Mouse (Mus musculus): ENCODE results near the gene Foxf2. TPM values are rescaled to one million over a fixed set of nuclear protein-coding genes. Genes with fewer than 3 reads are reported as not detected.

The Foxf2 gene
- polyA plus RNA-seq, 1 experiment from 2014 or later, result 20.1 TPM

DNA sequence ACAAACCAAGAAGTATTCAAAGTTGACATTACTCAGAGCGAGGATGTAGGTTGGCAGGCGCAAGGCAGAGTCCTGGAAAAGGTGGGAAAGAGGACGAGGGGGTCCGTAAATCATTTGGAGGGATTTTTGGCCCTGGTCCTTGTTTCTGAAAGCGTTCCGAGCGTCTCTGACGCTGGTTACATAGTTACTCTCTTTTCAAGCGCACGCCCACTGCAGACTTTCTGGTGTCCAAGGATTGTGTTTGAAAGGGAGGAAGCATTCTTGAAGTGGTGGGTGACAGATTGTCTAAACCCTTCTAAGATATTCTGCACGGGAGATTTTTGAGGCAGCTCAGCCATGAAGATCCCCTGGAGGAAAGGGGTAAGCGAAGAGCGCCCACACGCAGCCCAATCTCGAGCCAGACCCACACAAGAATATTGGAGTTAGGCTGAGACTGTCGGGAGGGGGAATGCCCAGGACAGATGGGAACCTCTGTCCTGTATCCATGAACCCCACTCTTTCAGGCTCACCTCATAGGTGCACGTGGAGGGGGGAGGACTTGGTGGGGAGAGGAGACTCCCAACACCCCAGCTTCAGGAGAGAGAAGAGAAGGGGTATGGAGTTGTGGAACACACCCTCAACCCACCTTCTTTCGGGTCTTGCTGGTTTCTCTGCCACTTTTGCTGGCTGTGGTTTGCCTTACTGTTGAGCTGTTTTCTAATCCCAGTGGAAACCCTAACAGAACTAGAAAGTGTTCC is 6.5 kb upstream of the Foxf2 start:
- peak; percentile 50 for ATAC-seq

DNA sequence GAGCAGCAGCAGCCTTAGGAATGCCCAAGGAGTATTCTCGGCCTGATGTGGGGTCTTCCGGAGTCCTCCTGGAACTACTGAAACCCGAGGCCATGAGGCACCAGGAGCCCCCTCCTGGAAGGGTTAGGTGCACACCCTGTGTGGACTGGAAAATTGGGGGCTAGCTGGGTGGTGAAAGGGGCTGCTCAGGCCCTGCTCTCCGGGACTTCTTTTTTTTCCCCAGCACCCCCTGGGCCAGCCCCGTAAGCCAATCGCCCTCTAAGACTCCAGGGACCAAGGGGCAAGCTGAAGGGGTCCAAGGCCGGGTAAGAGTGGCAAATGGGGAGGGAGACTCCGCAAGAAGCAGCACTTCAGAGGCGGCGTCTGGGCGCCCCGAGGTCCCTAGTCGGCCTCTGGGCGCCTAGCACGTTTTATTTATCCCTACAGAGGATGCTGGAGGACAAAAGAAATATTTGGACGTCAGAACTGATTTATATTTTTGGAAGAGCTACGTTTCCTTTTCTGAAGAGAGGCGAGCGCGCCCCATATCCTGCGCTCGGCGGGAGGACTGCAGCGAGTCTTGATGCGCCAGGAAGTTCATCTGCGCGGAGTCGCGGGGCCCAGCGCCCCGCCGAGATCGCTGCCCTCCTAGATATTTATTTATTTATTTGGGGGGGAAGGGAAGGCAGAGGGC is 5.7 kb upstream of the Foxf2 start:
- Histone ChIP-seq H3K9me3 (no peaks in the 10 kb centered on the region), H3K4me2 (replicated peaks) (peak overlapping the region; percentile 77), H3K27ac (peak overlapping the region; percentile 42), H3K9ac (peak overlapping the region; percentile 33), H3K4me1 (replicated peaks) (peaks cover 21% of the 10 kb centered on the region), H3K27me3 (replicated peaks) (peaks cover 59% of the 10 kb centered on the region), H3K36me3 (no peaks in the 10 kb centered on the region), H3K4me3 (replicated peaks) (peak overlapping the region; percentile 18)
- ATAC-seq, result no peak
- 2% methylated on average over 33 of the region's 33 CpGs for WGBS

More for the DNA sequence above, 6.5 kb upstream of the Foxf2 start:
- 6% methylated on average over 18 of the region's 18 CpGs for WGBS
- no peaks in the 10 kb centered on the region for H3K36me3 ChIP-seq
- peak overlapping the region; percentile 39 for H3K4me3 ChIP-seq (replicated peaks)
- H3K27ac ChIP-seq, result peak overlapping the region; percentile 42
- H3K9me3 ChIP-seq, result no peaks in the 10 kb centered on the region
- H3K4me1 ChIP-seq (replicated peaks), result peaks cover 16% of the 10 kb centered on the region
- H3K9ac ChIP-seq, result peak overlapping the region; percentile 33; the same call in 1 of the 2 replicates
- H3K4me2 ChIP-seq (replicated peaks), result peak overlapping the region; percentile 77
- peaks cover 60% of the 10 kb centered on the region for H3K27me3 ChIP-seq (replicated peaks)

GRCm38 (mm10) chr13:31620499-31620847 is 5.1 kb upstream of the Foxf2 start:
- 3% methylated on average over 10 of the region's 10 CpGs for WGBS
- H3K4me2 ChIP-seq (replicated peaks), result peak overlapping the region; percentile 77
- H3K9me3 ChIP-seq, result no peaks in the 10 kb centered on the region
- no peaks in the 10 kb centered on the region for H3K36me3 ChIP-seq
- H3K4me1 ChIP-seq (replicated peaks), result peaks cover 26% of the 10 kb centered on the region
- H3K4me3 ChIP-seq (replicated peaks), result peak overlapping the region; percentile 18
- peaks cover 61% of the 10 kb centered on the region for H3K27me3 ChIP-seq (replicated peaks)
- peak overlapping the region; percentile 28; the same call in 1 of the 2 replicates for H3K27ac ChIP-seq
- H3K9ac ChIP-seq, result peak overlapping the region; percentile 14; the same call in 1 of the 2 replicates
- no peak for ATAC-seq

- 28% methylated on average over 4 of the region's 4 CpGs for WGBS
- no peaks in the 10 kb centered on the region for H3K9me3 ChIP-seq
- peaks cover 27% of the 10 kb centered on the region for H3K4me1 ChIP-seq (replicated peaks)
- no peaks in the 10 kb centered on the region for H3K36me3 ChIP-seq
- H3K27me3 ChIP-seq (replicated peaks), result peaks cover 61% of the 10 kb centered on the region
- ATAC-seq, result no peak
- H3K4me3 ChIP-seq (replicated peaks), result peak overlapping the region; percentile 18; the same call in 1 of the 2 replicates
- H3K4me2 ChIP-seq (replicated peaks), result peak overlapping the region; percentile 77; the same call in 1 of the 2 replicates
- no peak overlapping the region for H3K27ac ChIP-seq
- H3K9ac ChIP-seq, result 0 out of 2 replicates have a peak overlapping the region, but pooled peaks have one; percentile 14
Observed at GRCm38 (mm10) chr13:31620937-31621336, 4.7 kb upstream of the Foxf2 start.

- H3K4me2 ChIP-seq (replicated peaks), result 0 out of 2 replicates have a peak overlapping the region, but pooled peaks have one; percentile 0
Observed at GRCm38 (mm10) chr13:31621741-31622140, 3.9 kb upstream of the Foxf2 start.

DNA sequence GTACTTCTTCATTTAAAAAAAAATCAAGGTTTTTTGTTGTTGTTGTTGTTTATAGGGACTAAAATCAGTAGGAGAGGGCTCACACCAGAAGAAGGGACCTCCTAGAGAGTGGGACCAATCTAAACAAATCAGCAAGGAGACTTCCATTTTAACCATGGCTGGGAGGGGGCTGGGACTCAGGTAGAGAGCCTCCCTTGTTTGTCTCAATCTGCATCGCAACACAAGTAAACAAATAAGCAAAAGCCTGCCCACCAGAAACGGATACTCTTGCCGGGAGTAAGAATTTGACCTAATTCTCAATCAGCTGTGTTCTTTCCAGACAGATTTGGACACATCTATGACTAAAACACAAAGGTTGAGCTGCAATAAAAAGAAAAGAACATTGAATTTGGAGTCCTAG is 3.2 kb upstream of the Foxf2 start:
- Histone ChIP-seq H3K4me3 (replicated peaks) (no peak overlapping the region), H3K36me3 (no peaks in the 10 kb centered on the region), H3K4me1 (replicated peaks) (peaks cover 34% of the 10 kb centered on the region), H3K27ac (no peak overlapping the region), H3K9me3 (no peaks in the 10 kb centered on the region), H3K9ac (no peak overlapping the region), H3K4me2 (replicated peaks) (peak overlapping the region; percentile 17; the same call in 1 of the 2 replicates), H3K27me3 (replicated peaks) (peaks cover 65% of the 10 kb centered on the region)
- ATAC-seq, result no peak
- WGBS, result 22% methylated on average over 3 of the region's 3 CpGs

More at GRCm38 (mm10) chr13:31621741-31622140, 3.9 kb upstream of the Foxf2 start:
- Histone ChIP-seq H3K4me1 (replicated peaks) (peaks cover 33% of the 10 kb centered on the region), H3K27ac (no peak overlapping the region), H3K27me3 (replicated peaks) (peaks cover 63% of the 10 kb centered on the region), H3K4me3 (replicated peaks) (no peak overlapping the region), H3K36me3 (no peaks in the 10 kb centered on the region), H3K9ac (no peak overlapping the region), H3K9me3 (no peaks in the 10 kb centered on the region)
- WGBS, result 30% methylated on average over 9 of the region's 9 CpGs
- ATAC-seq, result no peak

DNA sequence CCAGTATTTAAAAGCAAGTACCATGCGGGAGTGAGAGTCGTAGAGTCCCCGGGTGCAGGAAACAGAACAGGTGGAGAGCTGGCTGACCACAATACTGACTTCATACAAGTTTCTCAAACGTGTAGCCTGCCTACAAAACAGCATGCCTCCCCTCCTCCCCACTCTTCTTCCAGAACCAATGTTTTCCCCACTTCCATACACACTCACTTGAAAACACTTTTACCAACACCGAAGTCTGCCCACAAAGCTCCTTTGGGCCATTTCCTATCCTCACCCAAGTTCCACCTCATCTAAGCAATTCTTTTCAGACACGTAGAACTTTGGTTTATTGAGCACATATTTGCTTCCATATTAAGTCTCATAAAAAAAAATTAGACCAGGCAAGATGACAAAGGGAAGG is 2.3 kb upstream of the Foxf2 start:
- Histone ChIP-seq H3K4me3 (replicated peaks) (0 out of 2 replicates have a peak overlapping the region, but pooled peaks have one; percentile 2), H3K27me3 (replicated peaks) (peaks cover 71% of the 10 kb centered on the region), H3K4me1 (replicated peaks) (peaks cover 34% of the 10 kb centered on the region), H3K4me2 (replicated peaks) (peak overlapping the region; percentile 17; the same call in 1 of the 2 replicates), H3K36me3 (no peaks in the 10 kb centered on the region), H3K9ac (no peak overlapping the region), H3K9me3 (no peaks in the 10 kb centered on the region), H3K27ac (no peak overlapping the region)
- no peak for ATAC-seq
- WGBS, result 8% methylated on average over 6 of the region's 6 CpGs

- Histone ChIP-seq H3K4me3 (replicated peaks) (peak overlapping the region; percentile 60), H3K9ac (peak overlapping the region; percentile 72), H3K36me3 (no peaks in the 10 kb centered on the region), H3K4me2 (replicated peaks) (peak overlapping the region; percentile 84), H3K9me3 (no peaks in the 10 kb centered on the region), H3K27ac (peak overlapping the region; percentile 87), H3K27me3 (replicated peaks) (peaks cover 79% of the 10 kb centered on the region), H3K4me1 (replicated peaks) (peaks cover 35% of the 10 kb centered on the region)
- 5% methylated on average over 20 of the region's 20 CpGs for WGBS
- ATAC-seq, result peak; percentile 10; the same call in 1 of the 2 replicates
Observed at GRCm38 (mm10) chr13:31623906-31624860, 1.4 kb upstream of the Foxf2 start.

DNA sequence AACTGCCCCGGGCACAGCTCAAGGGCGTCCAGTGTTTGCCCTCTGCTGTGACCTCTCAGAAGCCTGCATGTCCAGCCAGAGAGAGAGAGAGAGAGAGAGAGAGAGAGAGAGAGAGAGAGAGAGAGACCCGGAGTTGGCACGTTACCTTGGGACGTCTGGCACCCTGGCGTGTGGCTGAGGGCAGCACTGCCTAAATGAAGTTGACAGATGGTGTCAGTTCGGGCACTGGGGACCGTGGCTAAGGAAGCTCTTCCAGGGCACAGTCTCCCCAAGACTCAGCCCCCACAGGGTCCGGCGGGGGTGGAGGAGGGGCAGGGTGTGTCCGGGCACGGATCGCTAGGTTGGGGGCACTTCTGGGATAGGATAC is 667 bp upstream of the Foxf2 start:
- H3K4me1 ChIP-seq (replicated peaks), result peaks cover 32% of the 10 kb centered on the region
- ATAC-seq, result 0 out of 2 replicates have a peak, but pooled peaks have one; percentile 16
- peak overlapping the region; percentile 84 for H3K4me2 ChIP-seq (replicated peaks)
- peak overlapping the region; percentile 87 for H3K27ac ChIP-seq
- WGBS, result under 1% methylated on average over 13 of the region's 13 CpGs
- peaks cover 79% of the 10 kb centered on the region for H3K27me3 ChIP-seq (replicated peaks)
- H3K9me3 ChIP-seq, result no peaks in the 10 kb centered on the region
- H3K36me3 ChIP-seq, result no peaks in the 10 kb centered on the region
- H3K4me3 ChIP-seq (replicated peaks), result peak overlapping the region; percentile 60
- peak overlapping the region; percentile 72 for H3K9ac ChIP-seq

DNA sequence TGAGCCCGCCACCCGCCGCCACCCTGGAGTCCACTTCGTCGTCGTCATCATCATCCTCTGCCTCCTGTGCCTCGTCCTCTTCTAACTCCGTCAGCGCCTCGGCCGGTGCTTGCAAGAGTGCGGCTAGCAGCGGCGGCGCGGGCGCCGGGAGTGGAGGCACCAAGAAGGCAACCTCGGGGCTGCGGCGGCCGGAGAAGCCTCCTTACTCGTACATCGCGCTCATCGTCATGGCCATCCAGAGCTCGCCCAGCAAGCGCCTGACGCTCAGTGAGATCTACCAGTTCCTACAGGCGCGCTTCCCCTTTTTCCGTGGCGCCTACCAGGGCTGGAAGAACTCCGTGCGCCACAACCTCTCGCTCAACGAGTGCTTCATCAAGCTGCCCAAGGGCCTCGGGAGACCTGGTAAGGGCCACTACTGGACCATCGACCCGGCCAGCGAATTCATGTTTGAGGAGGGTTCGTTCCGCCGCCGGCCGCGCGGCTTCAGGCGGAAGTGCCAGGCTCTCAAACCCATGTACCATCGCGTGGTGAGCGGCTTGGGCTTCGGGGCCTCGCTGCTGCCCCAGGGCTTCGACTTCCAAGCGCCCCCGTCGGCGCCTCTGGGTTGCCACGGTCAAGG is 676 bp downstream of the Foxf2 start:
- Histone ChIP-seq H3K9ac (peak overlapping the region; percentile 72), H3K27ac (peak overlapping the region; percentile 87), H3K9me3 (no peaks in the 10 kb centered on the region), H3K4me3 (replicated peaks) (peak overlapping the region; percentile 60), H3K4me2 (replicated peaks) (peak overlapping the region; percentile 84), H3K4me1 (replicated peaks) (peaks cover 23% of the 10 kb centered on the region), H3K27me3 (replicated peaks) (peaks cover 75% of the 10 kb centered on the region), H3K36me3 (no peaks in the 10 kb centered on the region)
- ATAC-seq, result no peak
- under 1% methylated on average over 60 of the region's 60 CpGs for WGBS

GRCm38 (mm10) chr13:31626991-31627625 is 1.5 kb downstream of the Foxf2 start:
- peak overlapping the region; percentile 60 for H3K4me3 ChIP-seq (replicated peaks)
- ATAC-seq, result no peak
- no peaks in the 10 kb centered on the region for H3K36me3 ChIP-seq
- peaks cover 80% of the 10 kb centered on the region for H3K27me3 ChIP-seq (replicated peaks)
- H3K9me3 ChIP-seq, result no peaks in the 10 kb centered on the region
- peaks cover 23% of the 10 kb centered on the region for H3K4me1 ChIP-seq (replicated peaks)
- peak overlapping the region; percentile 87 for H3K27ac ChIP-seq
- peak overlapping the region; percentile 72 for H3K9ac ChIP-seq
- H3K4me2 ChIP-seq (replicated peaks), result peak overlapping the region; percentile 84
- under 1% methylated on average over 24 of the region's 24 CpGs for WGBS
